Mouse (Mus musculus) midbrain, postnatal 0 days (tissue): ENCODE results near the gene Pcsk6. TPM values are rescaled to one million over a fixed set of nuclear protein-coding genes. Genes with fewer than 3 reads are reported as not detected.

Source experiments
- ATAC-seq: fragments of 200-750 bp; cut with Nextera tagmentation; 2 replicates; pipeline ENCODE4 v1.8.0; 2017; ENCODE audit warnings: moderate number of reproducible peaks, mild to moderate bottlenecking, moderate TSS enrichment, moderate library complexity; ENCODE audit not compliant: low FRiP score
- DNase-seq: peaks from one replicate; pipeline ENCODE4 v3.0.0-alpha.2; 2015; ENCODE audit warnings: low spot score
- H3K27ac ChIP-seq: fragments of 300-500 bp; sonication (generic); 2 replicates; pipeline ENCODE4 v1.5.1; 2014; ENCODE audit warnings: low read depth, mild to moderate bottlenecking, low read length, mixed read lengths
- H3K27me3 ChIP-seq: fragments of 300-500 bp; sonication (generic); 2 replicates; pipeline ENCODE4 v1.6.1; 2014; ENCODE audit warnings: low read length, control low read depth, mixed read lengths; ENCODE audit not compliant: insufficient read depth
- H3K36me3 ChIP-seq: fragments of 300-500 bp; sonication (generic); 2 replicates; pipeline ENCODE4 v1.6.1; 2014; ENCODE audit warnings: low read length, control low read depth, mixed read lengths; ENCODE audit not compliant: insufficient read depth
- H3K4me1 ChIP-seq: fragments of 300-500 bp; sonication (generic); 2 replicates; pipeline ENCODE4 v1.6.1; 2014; ENCODE audit warnings: mild to moderate bottlenecking, control low read depth, antibody characterized with exemption, low read length, mixed read lengths; ENCODE audit not compliant: insufficient read depth
- H3K4me2 ChIP-seq: fragments of 300-500 bp; sonication (generic); 2 replicates; pipeline ENCODE4 v1.6.1; 2014; ENCODE audit warnings: low read depth, mild to moderate bottlenecking, low read length, mixed read lengths; ENCODE audit not compliant: poor library complexity, severe bottlenecking
- H3K4me3 ChIP-seq: fragments of 300-500 bp; sonication (generic); 2 replicates; pipeline ENCODE4 v1.5.1; 2014; ENCODE audit warnings: low read depth, mild to moderate bottlenecking, low read length, moderate library complexity
- H3K9ac ChIP-seq: fragments of 300-500 bp; sonication (generic); replicated peaks from 2 replicates; pipeline ENCODE4 v1.6.1; 2014; ENCODE audit warnings: mild to moderate bottlenecking, low read length, moderate library complexity, mixed read lengths; ENCODE audit not compliant: poor library complexity, severe bottlenecking
- H3K9me3 ChIP-seq: fragments of 300-500 bp; sonication (generic); 2 replicates; pipeline ENCODE4 v1.6.1; 2016; ENCODE audit warnings: low read length, control low read depth
- CTCF ChIP-seq: IDR thresholded peaks from 2 replicates; pipeline ENCODE4 v1.5.1; 2016; ENCODE audit warnings: antibody characterized with exemption, mild to moderate bottlenecking
- WGBS: fragments of 180-500 bp; shearing (Covaris S2); extraction: QIAGEN DNeasy Blood & Tissue Kit; methylation state at CpG from one replicate; pipeline ENCODE4 v1.1.7; 2014; 5-methylcytosine and 5-hydroxymethylcytosine counted together
- polyA plus RNA-seq: library from polyadenylated mRNA; unstranded; fragments of >200 nt; fragmentation: Nextera tagmentation; extraction: Ambion mirVana; gene quantifications from 2 replicates; pipeline ENCODE4 v1.2.1, GENCODE M21; 2015
- total RNA-seq: library from RNA; depleted of rRNA; stranded (reverse); fragments of >200 nt; gene quantifications from 2 replicates; pipeline ENCODE4 v1.2.3, GENCODE M21; 2014

Gene Pcsk6
- total and polyA plus RNA-seq, 2 experiments from 2014 or later = 1.5 to 14.9 TPM

- no peak for ATAC-seq
- Histone ChIP-seq H3K4me3 (no peak overlapping the region), H3K27ac (no peak overlapping the region), H3K4me1 (peaks cover 7% of the 10 kb centered on the region; the same call in 1 of the 2 replicates), H3K27me3 (no peaks in the 10 kb centered on the region), H3K36me3 (no peaks in the 10 kb centered on the region), H3K9ac (no peak overlapping the region), H3K4me2 (no peak overlapping the region), H3K9me3 (no peaks in the 10 kb centered on the region)
- TF ChIP-seq CTCF = no peak
- DNase-seq = no peak
- 83% methylated on average over 6 of the region's 6 CpGs for WGBS
Measured at GRCm38 (mm10) chr7:65903456-65903855, 41.9 kb downstream of the Pcsk6 start.

GRCm38 (mm10) chr7:65906528-65907272 is 45.2 kb downstream of the Pcsk6 start:
- ATAC-seq (no peak), DNase-seq (no peak)
- Histone ChIP-seq H3K36me3 (no peaks in the 10 kb centered on the region), H3K9me3 (no peaks in the 10 kb centered on the region), H3K27ac (no peak overlapping the region), H3K4me1 (peaks cover 7% of the 10 kb centered on the region; the same call in 1 of the 2 replicates), H3K9ac (no peak overlapping the region), H3K4me2 (no peak overlapping the region), H3K27me3 (no peaks in the 10 kb centered on the region), H3K4me3 (no peak overlapping the region)
- TF ChIP-seq CTCF = no peak
- 89% methylated on average over 9 of the region's 9 CpGs for WGBS

GRCm38 (mm10) chr7:65909343-65910127 is 48.0 kb downstream of the Pcsk6 start:
- DNase-seq = no peak
- H3K4me2 ChIP-seq = no peak overlapping the region

GRCm38 (mm10) chr7:65913088-65913610 is 51.6 kb downstream of the Pcsk6 start:
- no peak for TF ChIP-seq CTCF
- 83% methylated on average over 3 of the region's 3 CpGs for WGBS
- H3K27ac ChIP-seq = no peak overlapping the region
- H3K4me2 ChIP-seq = no peak overlapping the region
- H3K27me3 ChIP-seq = no peaks in the 10 kb centered on the region
- ATAC-seq (no peak), DNase-seq (no peak)
- H3K9me3 ChIP-seq = no peaks in the 10 kb centered on the region
- no peak overlapping the region for H3K9ac ChIP-seq
- no peak overlapping the region for H3K4me3 ChIP-seq
- H3K36me3 ChIP-seq = no peaks in the 10 kb centered on the region
- no peaks in the 10 kb centered on the region for H3K4me1 ChIP-seq

More at GRCm38 (mm10) chr7:65909343-65910127, 48.0 kb downstream of the Pcsk6 start:
- Histone ChIP-seq H3K27me3 (no peaks in the 10 kb centered on the region), H3K4me3 (no peak overlapping the region), H3K9me3 (no peaks in the 10 kb centered on the region), H3K4me1 (no peaks in the 10 kb centered on the region), H3K27ac (no peak overlapping the region), H3K36me3 (no peaks in the 10 kb centered on the region), H3K9ac (no peak overlapping the region)
- no peak for TF ChIP-seq CTCF
- WGBS = 88% methylated on average over 12 of the region's 12 CpGs
- ATAC-seq = no peak

GRCm38 (mm10) chr7:65914761-65915301 is 53.3 kb downstream of the Pcsk6 start:
- Histone ChIP-seq H3K9ac (no peak overlapping the region), H3K4me3 (no peak overlapping the region), H3K27ac (no peak overlapping the region), H3K36me3 (no peaks in the 10 kb centered on the region), H3K9me3 (no peaks in the 10 kb centered on the region), H3K4me2 (no peak overlapping the region), H3K4me1 (no peaks in the 10 kb centered on the region), H3K27me3 (no peaks in the 10 kb centered on the region)
- 74% methylated on average over 11 of the region's 11 CpGs for WGBS
- ATAC-seq (no peak), DNase-seq (no peak)
- TF ChIP-seq CTCF = no peak
